Mouse (Mus musculus): ENCODE results near the gene Pbld1. TPM values are rescaled to one million over a fixed set of nuclear protein-coding genes. Genes with fewer than 3 reads are reported as not detected.
A peak's percentile ranks its signal among the peaks of the same experiment; 100 is the strongest.

Gene Pbld1
- polyA plus RNA-seq, 1 experiment from 2014 or later, result 48.3 TPM

DNA sequence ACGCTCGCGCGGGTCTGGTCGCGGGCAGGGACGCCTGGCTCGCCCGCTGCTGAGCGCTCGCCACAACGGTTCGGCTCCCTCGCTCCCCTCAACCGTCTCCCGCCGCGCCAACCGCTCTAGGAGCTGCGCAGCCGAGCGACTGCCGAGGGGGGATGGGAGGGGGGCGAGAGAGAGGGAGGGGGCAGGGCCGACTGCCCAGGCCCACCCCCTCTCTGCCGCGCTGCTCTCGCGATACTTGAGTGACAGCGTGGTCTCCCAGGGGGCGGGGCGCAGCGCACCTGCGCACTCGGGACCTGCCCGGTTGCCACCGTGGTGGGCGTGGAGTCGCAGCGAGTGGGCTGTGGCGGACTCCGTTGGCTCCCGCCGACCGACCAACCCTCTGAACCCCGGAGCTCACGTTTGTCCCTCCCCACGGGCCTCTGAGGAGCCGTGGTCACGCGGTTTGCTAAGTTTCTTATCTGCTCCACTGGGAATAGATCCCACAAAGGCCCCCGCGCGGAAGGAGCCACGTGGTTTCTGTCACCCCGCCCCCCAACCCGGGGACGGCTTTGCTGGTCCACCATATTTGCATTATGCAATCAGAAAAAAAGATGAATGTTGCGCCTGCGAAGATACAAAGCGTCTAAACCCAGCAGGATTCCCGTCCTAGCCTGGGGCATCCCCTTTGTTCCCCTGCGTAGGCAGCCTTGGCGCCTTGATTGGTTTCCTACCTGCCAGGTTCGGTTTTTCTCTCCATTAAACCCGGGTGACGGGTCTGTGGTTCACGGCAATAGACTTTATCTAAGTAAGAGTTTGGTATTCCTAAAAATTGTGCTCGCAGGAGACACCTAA lies 36.0 kb upstream of the Pbld1 start, which contains the start of the genes Hnrnph3 and Pbld2:
TSS of gene Hnrnph3 (minus strand) at position 469 of the 831 bp plus-strand sequence.
TSS of gene Pbld2 (plus strand) at position 567 of the 831 bp plus-strand sequence.
- Histone ChIP-seq H3K27me3 (ENCODE audit: control insufficient read depth, insufficient read depth, low read depth, low read length) (no peaks in the 10 kb centered on the region), H3K36me3 (ENCODE audit: control insufficient read depth, insufficient read depth) (no peaks in the 10 kb centered on the region), H3K4me3 (ENCODE audit: low read depth, low read length) (peak within 1 kb of the TSS; percentile 95), H3K27ac (ENCODE audit: low read length) (peak within 1 kb of the TSS; percentile 92), H3K4me1 (ENCODE audit: control insufficient read depth, low read depth, low read length) (peaks cover 28% of the 10 kb centered on the region), H3K9me3 (replicated peaks; ENCODE audit: control insufficient read depth, low read length) (no peaks in the 10 kb centered on the region), H3K9ac (ENCODE audit: low read depth, low read length) (peak within 1 kb of the TSS; percentile 82), H3K4me2 (ENCODE audit: low read depth, low read length) (peak within 1 kb of the TSS; percentile 95)
- under 1% methylated on average over 63 of the region's 69 CpGs for WGBS (ENCODE audit: insufficient replicate concordance)
- ATAC-seq (ENCODE audit: low read depth), result peak; percentile 92

DNA sequence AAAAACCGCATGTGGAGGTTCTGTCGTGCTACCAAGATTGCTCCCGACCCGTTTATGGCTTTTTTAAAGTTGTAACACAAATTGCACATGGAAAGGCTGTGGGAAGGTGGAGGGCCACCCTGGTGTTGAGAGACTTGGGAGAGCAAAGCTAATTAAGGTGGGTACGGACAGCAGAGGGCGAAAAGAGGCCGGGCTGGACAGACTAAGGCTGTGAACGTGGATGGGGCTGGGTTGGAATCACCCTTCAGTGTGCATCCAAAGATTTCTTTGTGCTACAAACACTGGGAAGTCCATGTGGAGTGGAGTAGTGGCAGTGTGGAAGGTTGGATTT lies 35.4 kb upstream of the Pbld1 start:
- Histone ChIP-seq H3K36me3 (ENCODE audit: control insufficient read depth, insufficient read depth) (no peaks in the 10 kb centered on the region), H3K4me1 (ENCODE audit: control insufficient read depth, low read depth, low read length) (peaks cover 28% of the 10 kb centered on the region), H3K27ac (ENCODE audit: low read length) (peak overlapping the region; percentile 92), H3K9ac (ENCODE audit: low read depth, low read length) (peak overlapping the region; percentile 82), H3K4me2 (ENCODE audit: low read depth, low read length) (peak overlapping the region; percentile 95), H3K4me3 (ENCODE audit: low read depth, low read length) (peak overlapping the region; percentile 95), H3K27me3 (ENCODE audit: control insufficient read depth, insufficient read depth, low read depth, low read length) (no peaks in the 10 kb centered on the region), H3K9me3 (replicated peaks; ENCODE audit: control insufficient read depth, low read length) (no peaks in the 10 kb centered on the region)
- ATAC-seq (ENCODE audit: low read depth), result peak; percentile 25
- WGBS (ENCODE audit: insufficient replicate concordance), result under 1% methylated on average over 8 of the region's 8 CpGs

DNA sequence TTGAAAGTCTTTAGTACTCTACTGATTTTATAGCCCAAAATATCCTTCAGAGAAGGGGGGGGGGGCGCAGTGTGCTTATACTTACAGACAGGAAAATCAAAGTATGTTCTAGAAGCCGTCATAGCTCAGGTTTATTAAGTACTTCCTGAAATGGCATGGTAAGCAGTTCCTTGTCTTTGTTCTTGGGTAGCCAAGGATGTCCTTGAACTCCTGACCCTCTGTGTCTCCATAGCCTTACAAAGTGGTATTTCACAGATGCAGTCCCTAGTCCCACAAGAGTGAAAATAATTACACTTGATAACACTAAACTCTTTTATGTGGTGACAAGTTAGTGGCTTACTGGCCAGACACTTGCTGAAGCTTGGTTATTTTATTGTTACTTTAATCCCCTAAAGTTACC lies 34.9 kb upstream of the Pbld1 start:
- no peak for ATAC-seq (ENCODE audit: low read depth)

DNA sequence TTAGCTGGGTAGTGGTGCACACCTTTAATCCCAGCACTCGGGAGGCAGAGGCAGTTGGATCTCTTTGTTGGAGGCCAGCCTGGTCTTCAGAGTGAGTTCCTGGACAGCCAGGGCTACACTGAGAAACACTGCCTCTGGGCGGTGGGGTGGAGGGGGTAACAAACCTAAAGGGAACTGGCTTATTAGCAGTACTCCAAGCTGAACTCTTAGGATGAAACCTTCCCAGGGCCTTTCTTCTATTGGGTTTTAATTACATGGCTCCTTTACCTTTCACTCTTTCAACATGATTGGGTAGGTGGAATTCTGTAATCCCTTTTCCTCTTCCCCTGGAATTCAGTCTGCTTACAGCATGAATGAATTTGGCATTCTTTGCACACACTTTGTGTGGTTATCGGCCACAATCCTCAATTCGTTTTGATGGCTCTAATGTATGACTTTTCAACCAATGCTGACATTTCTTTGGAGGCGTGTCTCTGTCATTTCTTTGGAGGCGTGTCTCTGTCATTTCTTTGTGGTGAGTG lies 34.4 kb upstream of the Pbld1 start:
- ATAC-seq (ENCODE audit: low read depth), result no peak
- Histone ChIP-seq H3K9ac (ENCODE audit: low read depth, low read length) (no peak overlapping the region), H3K4me1 (ENCODE audit: control insufficient read depth, low read depth, low read length) (peaks cover 24% of the 10 kb centered on the region), H3K27ac (ENCODE audit: low read length) (no peak overlapping the region), H3K9me3 (replicated peaks; ENCODE audit: control insufficient read depth, low read length) (no peaks in the 10 kb centered on the region), H3K27me3 (ENCODE audit: control insufficient read depth, insufficient read depth, low read depth, low read length) (no peaks in the 10 kb centered on the region), H3K36me3 (ENCODE audit: control insufficient read depth, insufficient read depth) (no peaks in the 10 kb centered on the region), H3K4me2 (ENCODE audit: low read depth, low read length) (no peak overlapping the region), H3K4me3 (ENCODE audit: low read depth, low read length) (no peak overlapping the region)
- WGBS (ENCODE audit: insufficient replicate concordance), result 52% methylated on average over 6 of the region's 6 CpGs

More for the DNA sequence above, 34.9 kb upstream of the Pbld1 start:
- Histone ChIP-seq H3K9ac (ENCODE audit: low read depth, low read length) (no peak overlapping the region), H3K27me3 (ENCODE audit: control insufficient read depth, insufficient read depth, low read depth, low read length) (no peaks in the 10 kb centered on the region), H3K4me3 (ENCODE audit: low read depth, low read length) (peak overlapping the region; percentile 95), H3K4me2 (ENCODE audit: low read depth, low read length) (peak overlapping the region; percentile 95), H3K4me1 (ENCODE audit: control insufficient read depth, low read depth, low read length) (peaks cover 28% of the 10 kb centered on the region), H3K27ac (ENCODE audit: low read length) (peak overlapping the region; percentile 92; the same call in 1 of the 2 replicates), H3K9me3 (replicated peaks; ENCODE audit: control insufficient read depth, low read length) (no peaks in the 10 kb centered on the region), H3K36me3 (ENCODE audit: control insufficient read depth, insufficient read depth) (no peaks in the 10 kb centered on the region)
- WGBS (ENCODE audit: insufficient replicate concordance), result 25% methylated on average over 2 of the region's 2 CpGs

DNA sequence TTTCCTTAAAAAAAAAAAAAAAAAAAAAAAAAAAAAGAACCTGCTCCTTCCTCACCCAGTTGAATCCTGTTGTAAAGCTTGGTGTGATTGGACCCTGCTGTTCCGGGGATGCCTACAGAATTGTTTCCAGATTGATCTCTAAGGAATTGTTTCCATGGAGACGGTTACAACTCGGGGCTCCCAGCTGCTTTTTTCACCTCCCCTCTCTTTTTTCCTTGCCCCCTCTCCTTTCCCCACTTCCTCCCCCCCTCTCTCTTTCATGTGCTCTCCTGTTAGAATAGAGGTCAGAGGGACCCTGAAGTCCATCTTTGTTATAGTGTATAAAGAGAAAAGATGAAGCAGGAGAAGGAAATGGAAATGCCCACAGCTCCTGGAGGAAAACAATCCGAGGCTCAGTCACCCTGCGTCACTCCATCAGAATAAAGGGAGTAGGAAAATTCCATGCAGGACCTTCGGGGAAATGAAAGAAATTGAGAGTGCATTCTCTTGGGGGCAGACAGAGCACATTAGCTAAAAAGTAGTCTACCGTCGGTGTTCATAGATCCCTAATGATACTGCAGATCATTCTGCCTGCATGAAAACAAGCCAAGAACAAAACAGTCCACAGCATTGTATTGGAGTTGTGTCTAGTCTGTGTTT lies 33.7 kb upstream of the Pbld1 start:
- H3K4me3 ChIP-seq (ENCODE audit: low read depth, low read length), result no peak overlapping the region
- H3K27me3 ChIP-seq (ENCODE audit: control insufficient read depth, insufficient read depth, low read depth, low read length), result no peaks in the 10 kb centered on the region
- peaks cover 20% of the 10 kb centered on the region for H3K4me1 ChIP-seq (ENCODE audit: control insufficient read depth, low read depth, low read length)
- no peak overlapping the region for H3K4me2 ChIP-seq (ENCODE audit: low read depth, low read length)
- H3K9ac ChIP-seq (ENCODE audit: low read depth, low read length), result no peak overlapping the region
- no peaks in the 10 kb centered on the region for H3K9me3 ChIP-seq (replicated peaks; ENCODE audit: control insufficient read depth, low read length)
- 63% methylated on average over 8 of the region's 8 CpGs for whole genome bisulfite sequencing (ENCODE audit: insufficient replicate concordance)
- no peak for ATAC-seq (ENCODE audit: low read depth)
- no peak overlapping the region for H3K27ac ChIP-seq (ENCODE audit: low read length)
- H3K36me3 ChIP-seq (ENCODE audit: control insufficient read depth, insufficient read depth), result no peaks in the 10 kb centered on the region

DNA sequence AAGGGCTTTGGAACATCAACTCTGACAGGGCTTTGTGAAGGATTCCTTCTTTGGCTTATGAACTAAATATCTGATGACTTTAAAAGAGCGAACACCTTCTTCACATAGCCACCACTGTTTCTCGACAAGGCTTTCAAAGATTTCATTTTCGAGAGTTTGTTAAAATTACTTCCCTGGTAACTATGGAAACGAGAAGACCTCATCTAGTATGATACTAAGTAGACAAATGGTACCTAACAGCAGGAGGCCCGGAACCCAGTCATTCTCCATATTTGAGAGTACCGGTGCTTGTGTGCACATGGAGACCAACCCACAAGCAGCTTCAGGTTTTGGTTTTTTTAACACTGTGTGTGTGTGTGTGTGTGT lies 33.2 kb upstream of the Pbld1 start:
- Histone ChIP-seq H3K9me3 (replicated peaks; ENCODE audit: control insufficient read depth, low read length) (no peaks in the 10 kb centered on the region), H3K36me3 (ENCODE audit: control insufficient read depth, insufficient read depth) (no peaks in the 10 kb centered on the region), H3K9ac (ENCODE audit: low read depth, low read length) (no peak overlapping the region), H3K27ac (ENCODE audit: low read length) (no peak overlapping the region), H3K4me1 (ENCODE audit: control insufficient read depth, low read depth, low read length) (peaks cover 17% of the 10 kb centered on the region), H3K27me3 (ENCODE audit: control insufficient read depth, insufficient read depth, low read depth, low read length) (no peaks in the 10 kb centered on the region), H3K4me3 (ENCODE audit: low read depth, low read length) (no peak overlapping the region), H3K4me2 (ENCODE audit: low read depth, low read length) (no peak overlapping the region)
- 75% methylated on average over 6 of the region's 6 CpGs for WGBS (ENCODE audit: insufficient replicate concordance)
- ATAC-seq (ENCODE audit: low read depth), result no peak

DNA sequence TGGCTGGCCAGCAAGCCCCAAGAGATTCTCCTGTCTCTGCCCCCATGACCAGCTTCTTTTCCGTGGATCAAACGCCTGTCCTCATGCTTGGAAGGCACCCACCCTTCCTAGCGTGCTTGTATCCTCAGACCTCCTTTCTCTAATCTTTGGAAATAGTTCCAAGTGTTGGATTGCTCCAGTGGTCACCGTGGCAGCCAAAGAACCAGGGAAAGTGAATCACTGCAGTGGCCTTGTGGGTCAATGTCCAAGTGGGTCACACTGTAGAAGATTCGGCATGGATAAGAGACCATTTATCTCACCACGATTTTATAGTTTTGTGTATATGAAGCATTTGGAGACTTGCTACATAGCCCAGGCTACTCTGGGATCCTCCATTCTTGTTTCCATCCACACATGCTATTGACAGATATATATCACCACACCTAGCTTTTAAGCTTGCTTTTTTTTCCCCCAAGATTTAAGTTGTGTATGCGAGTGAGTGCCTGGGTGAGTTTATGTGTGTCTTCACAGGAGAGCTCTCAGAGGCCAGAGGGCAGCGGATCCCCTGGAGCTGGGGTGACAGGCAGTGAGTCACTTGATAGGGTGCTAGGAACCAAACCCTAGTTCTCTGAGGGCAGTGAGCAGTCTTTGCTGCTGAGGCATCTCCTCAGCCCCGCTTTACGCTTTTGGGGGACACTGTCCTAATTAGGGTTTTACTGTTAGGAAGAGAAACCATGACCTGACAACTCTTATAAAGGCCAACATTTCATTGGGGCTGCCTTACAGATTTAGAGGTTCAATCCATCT lies 32.4 kb upstream of the Pbld1 start:
- no peaks in the 10 kb centered on the region for H3K27me3 ChIP-seq (ENCODE audit: control insufficient read depth, insufficient read depth, low read depth, low read length)
- H3K4me3 ChIP-seq (ENCODE audit: low read depth, low read length), result no peak overlapping the region
- no peaks in the 10 kb centered on the region for H3K36me3 ChIP-seq (ENCODE audit: control insufficient read depth, insufficient read depth)
- H3K4me1 ChIP-seq (ENCODE audit: control insufficient read depth, low read depth, low read length), result peaks cover 14% of the 10 kb centered on the region
- no peak overlapping the region for H3K4me2 ChIP-seq (ENCODE audit: low read depth, low read length)
- WGBS (ENCODE audit: insufficient replicate concordance), result 77% methylated on average over 10 of the region's 10 CpGs
- no peaks in the 10 kb centered on the region for H3K9me3 ChIP-seq (replicated peaks; ENCODE audit: control insufficient read depth, low read length)
- H3K9ac ChIP-seq (ENCODE audit: low read depth, low read length), result no peak overlapping the region
- no peak overlapping the region for H3K27ac ChIP-seq (ENCODE audit: low read length)
- ATAC-seq (ENCODE audit: low read depth), result no peak

DNA sequence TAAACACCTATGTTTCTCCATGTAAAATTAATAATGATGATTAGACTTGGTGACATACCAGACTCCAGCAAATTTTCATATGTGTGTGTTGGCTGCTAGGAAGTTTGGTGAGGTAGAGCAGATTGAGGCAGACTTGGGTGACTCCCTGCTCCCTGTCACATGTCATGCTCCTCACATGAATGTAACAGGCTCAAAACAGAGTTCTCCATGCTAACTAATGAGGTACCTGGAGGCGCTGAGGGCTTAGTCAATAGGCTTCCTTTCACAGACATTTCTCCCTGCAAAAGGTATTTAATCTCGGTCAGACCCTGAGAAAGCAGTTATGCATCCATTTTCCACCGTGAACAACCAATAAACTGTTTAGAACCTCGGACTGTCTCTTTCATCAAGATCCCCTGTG lies 31.6 kb upstream of the Pbld1 start:
- Histone ChIP-seq H3K4me1 (ENCODE audit: control insufficient read depth, low read depth, low read length) (peaks cover 14% of the 10 kb centered on the region), H3K9ac (ENCODE audit: low read depth, low read length) (no peak overlapping the region), H3K36me3 (ENCODE audit: control insufficient read depth, insufficient read depth) (no peaks in the 10 kb centered on the region), H3K27ac (ENCODE audit: low read length) (no peak overlapping the region), H3K27me3 (ENCODE audit: control insufficient read depth, insufficient read depth, low read depth, low read length) (no peaks in the 10 kb centered on the region), H3K4me3 (ENCODE audit: low read depth, low read length) (no peak overlapping the region), H3K9me3 (replicated peaks; ENCODE audit: control insufficient read depth, low read length) (no peaks in the 10 kb centered on the region), H3K4me2 (ENCODE audit: low read depth, low read length) (no peak overlapping the region)
- ATAC-seq (ENCODE audit: low read depth), result no peak
- WGBS (ENCODE audit: insufficient replicate concordance), result 69% methylated on average over 4 of the region's 4 CpGs
